Mouse (Mus musculus): ENCODE results near the gene Pcsk2. TPM values are rescaled to one million over a fixed set of nuclear protein-coding genes. Genes with fewer than 3 reads are reported as not detected.
A peak's percentile ranks its signal among the peaks of the same experiment; 100 is the strongest.

Pcsk2 gene
- total RNA-seq (2021): 1 to 10 TPM; 4.0 TPM
- long read RNA-seq, experiment 1, full-length matches to known transcripts: 2 of 7 reads
- long read RNA-seq, experiment 1, partial matches to known transcripts: 1 of 7 reads
- long read RNA-seq, experiment 1, other reads (novel, unspliced or antisense): 4 of 7 reads
- long read RNA-seq, experiment 2, full-length matches to known transcripts: 3 of 4 reads
- long read RNA-seq, experiment 2, partial matches to known transcripts: 1 of 4 reads
- long read RNA-seq, experiment 2, other reads (novel, unspliced or antisense): 0 of 4 reads

DNA sequence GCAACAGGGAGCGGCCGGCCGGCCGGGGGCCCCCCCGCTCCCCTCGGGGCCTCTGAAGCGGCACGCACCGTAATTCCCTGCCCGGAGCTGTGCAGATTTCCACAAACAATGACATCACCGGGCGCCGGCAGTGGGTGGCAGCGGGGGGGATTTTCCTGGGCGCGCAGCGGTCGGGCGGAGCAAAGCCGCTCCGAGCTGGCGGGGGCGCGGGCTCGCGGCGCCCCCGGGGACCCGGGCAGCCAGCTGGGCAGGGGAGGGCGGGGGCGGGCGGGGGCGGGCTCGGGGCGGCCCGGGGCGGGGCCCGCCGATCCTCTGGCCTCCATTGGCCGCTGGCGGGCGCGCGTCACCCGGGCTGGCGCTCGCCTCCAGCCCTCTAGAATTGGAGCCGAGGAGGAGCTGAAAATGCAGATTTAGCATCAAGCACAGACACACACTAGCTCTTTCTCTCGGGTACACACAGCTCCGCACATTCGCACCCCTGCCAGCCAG is at the start of gene Pcsk2:
Pcsk2 (plus strand) TSS at position 399 of the 489 bp plus-strand sequence.
- peak; percentile 68 to 76 for DNase-seq

DNA sequence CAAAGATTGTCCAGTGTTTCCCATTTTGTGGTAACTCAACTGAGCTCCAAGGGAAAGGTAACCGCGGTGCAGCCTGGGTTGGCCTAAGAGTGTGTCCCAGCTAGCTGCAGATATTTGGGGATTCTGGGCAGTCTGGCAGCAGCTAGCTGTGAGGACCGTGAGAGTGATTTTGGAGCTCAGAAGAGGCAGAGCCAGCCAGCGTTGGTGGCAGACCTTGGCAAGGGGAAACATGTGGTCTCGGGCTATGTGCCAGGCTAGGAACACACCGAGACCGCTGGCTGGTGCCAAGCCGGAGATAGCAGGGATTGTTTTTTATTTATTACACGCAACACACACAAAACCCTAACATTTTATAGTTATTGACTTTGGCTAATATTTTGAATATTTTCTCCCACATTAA is 45.1 kb upstream of the Pcsk2 start:
- peak; percentile 30 to 47 for DNase-seq

DNA sequence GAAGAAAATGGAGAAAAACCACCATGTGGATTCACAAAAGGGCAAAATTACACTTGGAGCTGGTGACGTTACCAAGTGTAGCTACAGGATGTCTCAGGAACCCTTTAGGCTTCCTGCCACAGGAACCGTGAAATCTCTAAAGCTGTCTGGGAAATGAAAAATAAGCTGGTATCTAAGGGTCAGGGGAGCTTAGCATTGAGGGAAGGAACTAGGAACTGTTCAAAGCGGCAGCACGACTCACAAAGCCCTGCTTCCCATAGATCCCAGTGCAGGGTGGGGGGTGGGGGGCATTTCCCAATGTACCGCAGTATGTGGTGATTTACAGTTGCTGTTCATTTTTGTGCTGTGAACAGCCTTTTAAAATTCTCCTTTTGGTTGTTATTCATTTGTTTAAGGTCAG is 44.2 kb upstream of the Pcsk2 start:
- DNase-seq: no peak

- DNase-seq: no peak
Measured at GRCm38 (mm10) chr2:143502203-143502602, 43.8 kb upstream of the Pcsk2 start.

DNA sequence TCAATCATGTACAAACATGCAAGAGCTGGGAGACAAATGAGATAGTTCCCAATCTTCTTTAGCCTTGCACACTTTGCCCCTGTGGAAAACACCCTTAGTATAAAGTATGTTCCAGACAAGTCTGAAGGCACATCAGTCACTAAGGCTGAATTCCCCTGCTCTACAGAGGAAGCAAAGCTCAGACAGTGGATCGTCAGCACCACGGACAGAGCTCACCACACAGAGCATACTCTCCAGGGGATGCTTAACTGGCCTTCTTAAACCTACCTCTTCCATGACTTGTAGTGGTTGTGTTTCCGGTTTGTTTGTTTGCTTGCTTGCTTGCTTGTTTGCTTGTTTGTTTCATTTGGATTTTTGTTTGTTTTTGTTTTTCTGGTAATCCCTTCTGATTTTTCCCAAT is 9.5 kb upstream of the Pcsk2 start:
- peak; percentile 78 to 83 for DNase-seq

DNA sequence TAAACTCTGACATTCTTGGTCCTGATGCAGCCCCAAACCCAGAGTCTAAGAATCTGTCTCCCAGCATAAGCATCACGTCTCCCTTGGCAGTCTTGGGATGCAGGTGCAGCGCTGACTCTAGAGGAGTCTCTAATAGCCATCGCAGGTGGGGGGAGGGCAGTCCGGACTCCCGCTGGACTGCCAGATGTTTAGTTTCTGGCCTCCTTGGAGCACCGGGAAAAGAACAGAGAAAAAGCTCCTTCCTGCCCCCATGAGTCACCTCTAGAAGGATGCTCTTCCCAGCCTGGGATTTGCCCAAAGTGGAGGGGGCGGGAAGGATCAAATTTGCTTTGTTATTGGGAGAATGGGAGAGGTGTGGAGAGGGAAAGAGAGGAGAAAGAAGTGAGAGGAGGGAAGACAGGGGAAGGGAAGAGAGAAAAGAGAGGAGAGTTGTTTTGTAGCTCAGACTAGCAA is 631 bp upstream of the Pcsk2 start:
- DNase-seq: peak in 1 of 2 experiments; percentile 16

- peak; percentile 45 to 48 for DNase-seq
Measured at GRCm38 (mm10) chr2:143546412-143547211, 656 bp downstream of the Pcsk2 start.

DNA sequence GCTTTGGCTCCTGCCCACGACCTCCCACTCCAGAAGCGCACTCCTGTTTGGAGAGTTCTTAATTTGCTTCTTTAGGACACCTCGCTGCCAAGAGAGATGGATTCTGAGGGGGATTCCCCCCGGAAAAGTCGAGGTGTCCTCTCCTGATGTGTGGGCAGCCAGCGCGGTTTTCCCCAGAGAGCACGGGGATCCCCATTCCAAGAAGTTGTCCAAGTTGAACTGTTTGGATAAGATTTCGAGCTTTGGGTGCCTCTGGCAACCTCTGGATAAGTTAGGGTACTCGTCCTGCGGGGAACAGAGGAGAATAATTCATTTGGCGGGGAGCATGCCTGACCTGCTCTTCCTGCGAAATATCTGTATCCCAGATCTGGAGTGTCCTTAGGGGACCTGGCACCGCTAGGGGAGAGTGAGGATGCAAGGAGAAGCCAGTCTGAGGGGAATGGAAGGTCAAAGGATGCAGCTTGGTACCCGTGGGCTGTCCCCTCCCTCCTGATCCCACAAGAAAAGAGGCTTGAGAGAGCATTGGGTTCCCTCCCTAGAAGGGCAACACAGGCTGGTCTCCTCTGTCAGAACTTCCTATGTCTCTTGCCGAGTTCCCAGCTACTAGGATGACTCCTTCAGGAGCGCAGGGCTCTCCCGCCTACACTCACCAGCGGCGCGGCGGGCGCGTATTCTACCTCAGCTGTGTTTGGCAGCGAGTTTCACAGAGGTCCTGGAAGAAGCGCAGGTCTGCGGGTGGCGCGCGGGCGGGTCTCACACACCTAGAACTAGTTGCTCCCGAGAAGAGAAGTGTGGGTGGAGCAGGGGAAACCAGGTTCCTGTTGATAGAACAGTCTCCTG is 1.5 kb downstream of the Pcsk2 start:
- DNase-seq: no peak

DNA sequence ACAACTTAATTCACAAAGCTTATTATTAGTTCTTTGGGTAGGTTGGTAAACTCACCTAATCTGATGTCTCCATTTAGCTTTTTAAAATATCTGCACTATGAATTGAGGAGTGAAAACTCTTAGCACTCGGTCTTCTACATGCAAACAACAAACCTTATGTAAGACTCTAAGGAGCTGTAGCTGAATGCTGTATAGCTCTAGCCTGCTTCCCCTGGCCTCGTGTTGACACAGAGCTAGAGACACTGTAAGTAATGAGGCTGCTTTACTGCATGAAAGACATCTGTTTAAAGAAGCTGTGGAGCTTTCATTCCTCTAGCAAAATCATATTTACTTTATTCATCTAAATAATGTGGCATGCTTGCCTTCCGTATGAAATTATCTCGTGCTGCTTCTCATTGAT is 14.4 kb downstream of the Pcsk2 start:
- no peak for DNase-seq

- no peak for DNase-seq
Measured at GRCm38 (mm10) chr2:143565062-143565461, 19.1 kb downstream of the Pcsk2 start.

DNA sequence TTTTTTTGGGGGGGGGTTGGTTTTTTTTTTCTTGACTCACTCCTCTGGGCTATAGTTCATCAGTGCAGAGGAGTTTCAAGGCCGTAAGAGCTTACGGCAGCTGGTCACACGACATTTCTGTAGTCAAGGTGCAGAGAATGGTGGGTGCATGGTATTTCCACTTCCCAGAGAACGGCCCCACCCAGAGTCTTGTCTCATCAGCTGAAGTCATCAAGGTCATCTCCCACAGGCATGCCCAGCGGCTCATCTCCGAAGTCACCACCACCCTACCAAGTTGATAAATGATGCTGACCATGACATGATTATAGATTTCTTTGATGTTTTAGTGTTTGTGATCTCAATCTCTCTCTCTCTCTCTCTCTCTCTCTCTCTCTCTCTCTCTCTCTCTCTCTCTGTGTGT is 20.0 kb downstream of the Pcsk2 start:
- peak; percentile 33 to 51 for DNase-seq

DNA sequence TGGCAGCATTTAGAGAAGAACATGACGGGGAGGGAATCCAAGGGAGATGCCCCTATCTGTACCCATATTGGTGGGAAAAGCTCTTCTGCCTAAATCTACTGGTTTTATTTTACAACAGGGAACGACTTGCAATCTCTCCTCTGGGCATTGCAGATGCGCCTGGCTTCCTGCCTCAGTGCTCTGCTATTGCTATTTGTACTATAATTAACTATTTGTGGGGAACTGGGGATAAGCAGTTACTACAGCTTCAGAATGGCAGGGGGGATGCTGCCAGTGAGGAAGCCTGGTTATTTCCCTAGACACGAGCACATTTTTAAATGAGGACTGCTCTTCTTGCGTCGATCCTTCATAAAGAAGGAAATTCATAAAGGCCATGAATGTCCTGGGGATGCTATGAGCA is 39.4 kb downstream of the Pcsk2 start:
- DNase-seq: no peak

DNA sequence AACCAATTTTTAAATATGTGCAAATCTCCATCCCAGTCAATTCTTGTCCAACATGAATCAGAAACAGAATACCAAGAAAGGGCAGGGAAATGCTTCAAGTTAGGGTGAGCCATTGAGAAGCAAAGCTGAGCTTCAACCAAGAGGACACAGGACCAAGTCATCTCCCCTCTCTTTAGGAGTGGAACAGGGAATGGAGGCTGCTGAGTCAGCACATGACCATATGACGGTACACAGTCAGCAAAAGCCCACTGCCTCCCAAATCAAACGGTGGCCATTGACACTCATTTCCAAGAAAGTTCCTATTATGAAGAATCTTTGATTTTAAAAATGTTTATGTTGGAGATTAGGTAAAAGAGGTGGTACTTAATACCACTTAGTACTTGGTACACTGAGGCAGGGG is 44.4 kb downstream of the Pcsk2 start:
- no peak for DNase-seq

- no peak for DNase-seq
Measured at GRCm38 (mm10) chr2:143603071-143603470, 57.1 kb downstream of the Pcsk2 start.

- DNase-seq: no peak
Measured at GRCm38 (mm10) chr2:143603871-143604512, 58.0 kb downstream of the Pcsk2 start.

- no peak for DNase-seq
Measured at GRCm38 (mm10) chr2:143610355-143611331, 64.7 kb downstream of the Pcsk2 start.

GRCm38 (mm10) chr2:143613466-143613865 is 67.5 kb downstream of the Pcsk2 start:
- DNase-seq: no peak

GRCm38 (mm10) chr2:143614775-143615174 is 68.8 kb downstream of the Pcsk2 start:
- no peak for DNase-seq

- no peak for DNase-seq
Measured at GRCm38 (mm10) chr2:143620916-143621315, 75.0 kb downstream of the Pcsk2 start.

- no peak for DNase-seq
Measured at GRCm38 (mm10) chr2:143623916-143624315, 78.0 kb downstream of the Pcsk2 start.

DNA sequence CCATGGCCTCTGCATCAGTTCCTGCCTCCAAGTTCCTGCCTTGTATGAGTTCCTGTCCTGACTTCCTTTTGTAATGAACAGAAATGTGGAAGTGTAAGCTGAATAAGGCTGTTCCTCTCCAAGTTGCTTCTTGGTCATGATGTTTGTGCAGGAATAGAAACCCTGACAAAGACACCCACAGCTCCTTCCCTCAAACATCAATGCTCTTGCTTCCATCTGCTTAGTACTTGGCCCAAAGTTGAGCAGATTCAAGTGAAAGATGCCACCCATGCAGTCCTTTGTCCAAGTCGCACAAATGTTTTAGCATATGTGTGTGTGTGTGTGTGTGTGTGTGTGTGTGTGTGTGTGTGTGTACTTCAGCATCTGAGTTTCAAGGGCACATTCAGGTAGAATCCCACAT is 97.3 kb downstream of the Pcsk2 start:
- no peak for DNase-seq

Measured in adrenal gland, postnatal 36 days (tissue).